Mouse (Mus musculus): ENCODE results near the gene Cdk12. TPM values are rescaled to one million over a fixed set of nuclear protein-coding genes. Genes with fewer than 3 reads are reported as not detected.

Cdk12 gene
- total RNA-seq, 2 experiments from 2014 or later = 40.0 to 40.3 TPM

DNA sequence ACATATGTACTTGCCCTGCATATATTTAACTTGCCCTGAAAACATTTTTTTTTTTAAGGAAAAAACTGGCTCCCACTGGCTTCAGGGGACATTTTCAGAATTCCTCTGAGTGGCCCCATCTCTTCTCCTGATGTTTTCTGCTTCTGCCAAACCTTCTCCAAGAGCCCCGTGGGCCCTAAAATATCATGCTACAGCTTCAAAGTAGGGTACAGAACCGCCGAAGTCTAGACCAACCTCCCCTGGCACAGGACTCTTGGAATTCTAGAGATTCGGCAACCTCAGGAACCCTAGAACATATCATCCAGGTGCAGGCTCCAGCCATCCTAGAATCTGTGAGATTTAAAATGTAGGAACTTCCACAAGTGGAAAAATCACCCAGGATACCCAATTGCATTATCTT, 116.7 kb downstream of the Cdk12 start:
- no peak overlapping the region for H3K4me3 ChIP-seq
- DNase-seq (ENCODE audit: extremely low spot score in 1 of 2, low spot score in 2 of 2) = no peak
- intact Hi-C loops (cut with DNase I) = no loop called here
- no peak for TF ChIP-seq CTCF (IDR thresholded peaks at IDR 0.05)
- peak overlapping the region; percentile 91 for H3K27ac ChIP-seq

DNA sequence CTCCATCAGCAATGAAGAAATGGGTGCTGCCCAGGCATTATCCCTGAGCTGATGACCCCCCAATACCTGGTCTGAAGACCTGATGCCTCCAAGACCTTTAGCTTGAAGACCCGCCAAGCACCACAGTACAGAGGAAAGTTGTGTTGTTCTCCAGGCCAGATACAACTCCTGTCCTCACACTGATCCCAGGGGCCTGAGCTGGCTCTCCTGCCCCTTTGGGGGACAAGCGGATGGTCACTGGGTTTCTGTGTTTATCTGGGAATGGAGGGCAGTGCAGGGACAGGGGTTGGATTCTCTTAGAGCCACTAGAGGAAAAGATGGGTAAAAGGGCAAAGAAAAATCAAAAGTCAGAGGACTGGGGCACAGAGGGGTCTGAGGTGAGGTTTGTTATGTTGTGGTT, 117.1 kb downstream of the Cdk12 start:
- Histone ChIP-seq H3K27ac (peak overlapping the region; percentile 91), H3K4me3 (no peak overlapping the region)
- DNase-seq (ENCODE audit: extremely low spot score in 1 of 2, low spot score in 2 of 2) = no peak
- intact Hi-C loops (cut with DNase I) = no loop called here
- TF ChIP-seq CTCF (IDR thresholded peaks at IDR 0.05) = no peak

DNA sequence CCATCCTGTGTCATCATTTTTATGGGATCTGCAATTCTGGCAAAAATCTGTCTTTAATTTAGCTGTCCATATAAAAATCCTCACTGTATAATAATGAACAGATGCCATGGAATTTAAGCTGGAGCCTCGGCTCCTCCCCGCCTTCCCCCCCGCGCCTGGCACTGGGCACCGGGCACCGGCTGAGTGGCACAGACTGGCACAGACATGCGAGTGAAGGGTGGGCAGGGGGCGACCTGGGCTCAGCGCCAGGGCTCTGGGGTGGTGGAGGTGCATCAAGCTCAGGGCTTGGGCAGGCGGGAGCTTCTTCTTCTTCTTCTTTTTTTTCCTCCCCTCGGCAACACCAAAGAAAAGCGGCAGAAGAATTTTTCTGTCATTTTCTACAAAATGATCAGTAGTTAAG, 117.5 kb downstream of the Cdk12 start:
- TF ChIP-seq CTCF (IDR thresholded peaks at IDR 0.05) = no peak
- peak overlapping the region; percentile 41 for H3K4me3 ChIP-seq
- H3K27ac ChIP-seq = peak overlapping the region; percentile 91
- DNase-seq (ENCODE audit: extremely low spot score in 1 of 2, low spot score in 2 of 2) = peak in 1 of 2 experiments; percentile 25
- intact Hi-C loops (cut with DNase I) = no loop called here

DNA sequence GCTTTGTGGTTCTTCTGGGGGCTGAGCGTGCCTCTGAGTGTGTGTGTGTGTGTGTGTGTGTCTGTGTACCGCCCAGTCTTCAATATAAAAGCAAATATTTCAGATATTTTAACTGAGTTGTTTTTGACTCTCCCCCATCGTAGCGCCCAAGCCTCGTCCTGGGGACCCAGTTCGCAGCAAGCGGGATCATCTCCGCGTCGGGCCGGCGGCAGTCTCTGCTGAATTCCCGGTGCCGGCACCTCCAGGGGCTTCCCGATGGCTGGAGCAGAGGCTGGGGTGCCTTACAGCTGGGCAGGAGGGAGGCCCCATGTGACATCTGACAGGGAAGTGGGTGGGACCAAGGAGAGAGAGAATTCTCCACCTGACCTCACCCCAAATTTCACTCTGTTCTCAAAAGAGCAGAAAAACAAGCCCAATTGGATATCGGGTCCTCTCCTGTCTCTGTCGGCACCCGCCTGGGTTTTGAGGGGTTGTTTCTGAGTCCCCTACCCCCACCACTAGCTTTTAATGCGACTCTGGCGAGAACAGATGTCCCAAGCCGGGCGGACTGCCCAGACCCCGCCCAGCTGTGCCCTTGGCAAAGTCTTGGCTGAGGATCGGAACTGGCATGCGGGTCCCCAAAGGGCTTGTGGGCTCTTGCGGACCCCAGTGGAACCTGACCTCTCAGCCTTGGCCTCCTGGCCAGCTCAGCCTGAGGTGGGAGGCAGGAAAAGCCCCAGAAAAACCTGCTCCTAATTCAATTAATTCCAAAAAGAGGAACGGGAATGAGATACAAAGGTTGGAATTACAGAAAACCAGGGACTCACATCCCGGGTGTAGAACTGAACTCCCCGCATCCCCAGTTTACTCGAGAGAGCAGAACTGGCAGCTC, 118.2 kb downstream of the Cdk12 start:
- Histone ChIP-seq H3K27ac (peak overlapping the region; percentile 91), H3K4me3 (peak overlapping the region; percentile 41)
- intact Hi-C loops (cut with DNase I) = no loop called here
- DNase-seq (ENCODE audit: extremely low spot score in 1 of 2, low spot score in 2 of 2) = peak in 1 of 2 experiments; percentile 24
- TF ChIP-seq CTCF (IDR thresholded peaks at IDR 0.05) = no peak

DNA sequence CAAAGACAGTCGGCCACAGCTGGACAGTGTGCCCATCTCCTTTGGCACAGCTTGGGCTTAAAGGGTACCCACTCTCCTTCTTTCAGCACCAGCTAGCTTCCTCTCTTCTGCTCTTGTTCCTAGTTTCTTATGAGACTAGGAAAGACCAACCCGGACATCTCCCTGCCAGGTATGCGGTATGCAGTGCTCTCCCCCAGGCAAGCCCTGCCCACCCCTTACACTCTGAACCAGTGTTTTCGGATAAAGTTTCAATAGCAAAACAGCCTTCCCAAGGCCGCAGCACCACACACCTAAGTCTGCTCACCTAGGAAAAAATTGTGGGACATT, 118.8 kb downstream of the Cdk12 start:
- DNase-seq (ENCODE audit: extremely low spot score in 1 of 2, low spot score in 2 of 2) = no peak
- H3K27ac ChIP-seq = peak overlapping the region; percentile 91
- intact Hi-C loops (cut with DNase I) = no loop called here
- no peak overlapping the region; the same call in 1 of the 2 replicates for H3K4me3 ChIP-seq
- no peak for TF ChIP-seq CTCF (IDR thresholded peaks at IDR 0.05)

DNA sequence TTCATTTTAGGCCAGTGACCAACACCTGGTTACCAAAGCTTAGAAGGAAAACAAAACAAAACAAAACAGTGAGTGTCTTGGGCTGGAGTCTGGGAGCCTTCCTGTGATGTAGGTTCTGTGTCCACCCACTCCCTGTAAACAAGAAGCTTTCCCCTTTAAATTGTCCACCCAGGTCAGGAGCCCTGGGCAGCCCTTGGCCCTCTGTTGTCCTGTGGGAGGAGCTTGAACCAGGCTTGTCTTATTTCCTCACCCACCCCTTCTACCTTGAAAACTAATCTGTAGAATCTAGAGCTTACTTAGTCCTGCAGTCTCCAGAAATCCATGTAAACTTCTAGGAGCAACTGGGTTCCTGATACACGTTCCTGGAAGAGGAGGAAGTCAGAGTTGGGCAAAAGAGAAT, 119.3 kb downstream of the Cdk12 start:
- no peak overlapping the region for H3K27ac ChIP-seq
- no peak for DNase-seq (ENCODE audit: extremely low spot score in 1 of 2, low spot score in 2 of 2)
- no peak for TF ChIP-seq CTCF (IDR thresholded peaks at IDR 0.05)
- no peak overlapping the region for H3K4me3 ChIP-seq
- intact Hi-C loops (cut with DNase I) = no loop called here

DNA sequence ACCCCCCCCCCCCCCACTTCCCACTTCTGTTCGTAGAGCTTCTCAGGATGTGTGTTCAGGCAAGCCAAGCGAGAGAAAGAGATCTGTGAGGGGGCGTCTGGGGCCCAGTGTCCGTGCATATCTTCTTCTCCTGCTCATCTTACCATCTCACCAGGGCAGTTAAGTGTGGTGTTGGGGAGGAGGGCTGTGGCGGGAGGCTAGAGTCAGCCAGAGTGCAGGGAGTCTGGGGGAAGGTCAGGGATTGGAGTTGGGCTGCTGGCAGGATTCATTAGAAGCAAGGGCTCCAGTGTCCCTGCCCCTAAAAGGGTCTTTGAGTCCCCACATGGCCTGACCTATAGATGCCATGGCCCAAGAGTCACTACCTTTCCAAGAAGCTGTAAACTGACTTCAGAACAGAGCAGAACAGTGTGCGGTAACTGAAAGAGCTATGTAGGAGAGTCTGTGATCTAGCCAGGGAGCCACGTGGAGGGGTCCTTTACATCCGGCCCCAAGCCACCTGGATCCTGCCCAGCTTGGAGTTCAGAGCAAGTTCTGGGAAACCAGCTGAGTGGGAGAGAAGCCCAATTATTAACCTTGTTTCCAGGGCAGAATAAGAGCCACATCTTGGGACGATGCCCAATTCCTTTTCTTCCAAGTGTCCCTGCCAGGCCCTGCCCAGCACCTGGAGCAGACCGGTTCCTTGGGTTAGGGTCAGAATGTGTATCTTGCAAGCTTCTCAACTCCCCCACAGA, 120.4 kb downstream of the Cdk12 start:
- Histone ChIP-seq H3K27ac (peak overlapping the region; percentile 41), H3K4me3 (no peak overlapping the region)
- TF ChIP-seq CTCF (IDR thresholded peaks at IDR 0.05) = no peak
- intact Hi-C loops (cut with DNase I) = no loop called here
- no peak for DNase-seq (ENCODE audit: extremely low spot score in 1 of 2, low spot score in 2 of 2)

DNA sequence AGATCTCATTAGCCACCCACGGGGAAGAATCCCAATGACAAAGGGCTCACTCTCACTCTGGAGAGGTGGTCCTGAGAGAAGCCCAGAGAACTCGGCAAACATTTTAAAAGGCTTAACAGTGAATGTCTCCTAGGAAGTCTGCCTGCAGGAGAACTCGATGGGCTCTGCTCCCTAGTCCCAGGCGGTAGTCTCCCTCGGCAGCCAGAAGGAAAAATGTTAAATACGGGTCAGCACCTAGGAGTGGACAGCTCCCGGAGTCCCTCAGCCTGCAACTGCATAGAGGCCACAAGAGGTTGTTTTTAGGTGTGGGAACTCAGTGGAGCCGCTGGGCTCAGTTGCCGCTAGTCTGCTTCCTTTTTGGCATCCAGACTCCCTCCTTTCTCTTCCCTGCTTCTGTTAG, 121.1 kb downstream of the Cdk12 start:
- no peak overlapping the region for H3K4me3 ChIP-seq
- peak overlapping the region; percentile 41 for H3K27ac ChIP-seq
- DNase-seq (ENCODE audit: extremely low spot score in 1 of 2, low spot score in 2 of 2) = peak in 1 of 2 experiments; percentile 19
- intact Hi-C loops (cut with DNase I) = no loop called here
- no peak; the same call in 1 of the 2 replicates for TF ChIP-seq CTCF (IDR thresholded peaks at IDR 0.05)

DNA sequence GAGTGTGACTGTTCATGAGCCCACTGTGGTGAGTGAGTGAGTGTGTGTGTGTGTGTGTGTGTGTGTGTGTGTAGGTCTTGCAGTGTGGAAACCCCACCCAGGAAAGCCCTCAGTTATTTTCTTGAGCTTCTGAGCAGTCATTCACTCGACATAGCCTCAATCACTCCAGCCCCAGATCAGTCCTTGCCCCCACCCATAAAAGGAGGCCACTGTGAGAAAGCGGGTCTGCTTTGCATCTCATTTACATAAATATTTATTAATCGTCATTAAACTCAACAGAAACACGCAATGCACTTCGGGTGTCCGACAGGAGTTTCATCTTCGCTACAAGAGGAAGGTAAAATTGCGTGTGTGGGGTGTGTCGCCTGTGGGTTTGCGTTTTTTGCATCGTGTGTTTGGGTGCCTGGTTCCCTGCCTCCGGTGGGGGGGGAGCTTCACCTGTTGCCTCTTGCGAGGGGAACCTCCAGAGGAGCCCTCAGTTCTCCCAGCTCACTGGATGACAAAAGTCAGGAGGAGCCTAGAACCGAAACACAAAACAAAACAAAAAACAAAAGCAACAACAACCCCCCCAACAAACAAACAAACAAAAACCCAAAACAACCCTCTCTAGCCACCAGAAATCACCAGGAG, 122.4 kb downstream of the Cdk12 start:
- TF ChIP-seq CTCF (IDR thresholded peaks at IDR 0.05) = no peak
- H3K4me3 ChIP-seq = peak overlapping the region; percentile 30
- H3K27ac ChIP-seq = 0 out of 2 replicates have a peak overlapping the region, but pooled peaks have one; percentile 32
- intact Hi-C loops (cut with DNase I) = no loop called here
- DNase-seq (ENCODE audit: extremely low spot score in 1 of 2, low spot score in 2 of 2) = peak in 1 of 2 experiments; percentile 24

DNA sequence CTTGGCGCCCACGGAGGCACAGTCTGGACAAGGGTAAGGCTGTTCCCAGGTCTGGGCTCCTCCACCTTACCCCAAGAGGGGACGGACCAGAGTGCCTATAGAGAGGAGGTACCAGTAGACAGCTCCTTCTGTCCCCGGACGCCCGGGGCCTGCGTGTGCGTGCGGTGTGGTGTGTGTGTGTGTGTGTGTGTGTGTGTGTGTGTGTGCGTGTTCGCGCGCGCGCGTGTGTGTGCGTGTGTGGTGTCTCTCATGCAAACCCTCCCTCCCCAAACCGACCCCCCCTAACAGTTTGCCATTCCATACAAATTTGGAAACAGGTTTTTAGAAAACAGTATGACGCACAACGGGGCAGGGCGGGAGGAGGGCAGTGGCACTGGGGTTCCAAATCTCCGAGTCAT, 123.0 kb downstream of the Cdk12 start:
- peak overlapping the region; percentile 47; the same call in 1 of the 2 replicates for H3K27ac ChIP-seq
- intact Hi-C loops (cut with DNase I) = no loop called here
- TF ChIP-seq CTCF (IDR thresholded peaks at IDR 0.05) = no peak
- DNase-seq (ENCODE audit: extremely low spot score in 1 of 2, low spot score in 2 of 2) = no peak
- peak overlapping the region; percentile 63 for H3K4me3 ChIP-seq

DNA sequence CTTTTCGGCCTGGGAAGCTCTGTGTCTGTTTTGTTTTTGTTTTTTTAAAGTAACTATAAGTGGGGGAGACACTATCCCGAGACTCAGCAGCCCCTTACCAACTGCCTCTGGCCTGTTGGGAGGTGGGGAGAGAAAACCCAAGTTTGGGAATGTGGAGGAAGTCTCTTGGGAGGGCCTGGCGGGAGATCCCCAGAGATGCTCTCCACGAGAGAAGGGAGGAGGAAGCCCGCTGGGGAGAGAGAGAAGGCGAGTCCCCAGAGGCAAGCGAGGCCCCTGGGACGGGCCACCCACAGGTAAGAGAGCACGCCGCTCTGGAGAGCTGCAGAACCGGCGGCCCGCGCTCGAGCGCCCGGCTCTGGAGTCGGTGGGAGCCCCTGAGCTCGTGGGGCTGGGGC, 123.9 kb downstream of the Cdk12 start:
- TF ChIP-seq CTCF (IDR thresholded peaks at IDR 0.05) = no peak
- intact Hi-C loops (cut with DNase I) = no loop called here

More for the DNA sequence above, 123.9 kb downstream of the Cdk12 start:
- peak overlapping the region; percentile 96 for H3K27ac ChIP-seq
- peak in 1 of 2 experiments; percentile 35 for DNase-seq (ENCODE audit: extremely low spot score in 1 of 2, low spot score in 2 of 2)
- H3K4me3 ChIP-seq = peak overlapping the region; percentile 63

Measured in left cerebral cortex, adult 2 months (tissue).